ENCODE assay signal across 8 mouse cellular contexts in genomic region chr1:195131675-195132015, GRCm38 (mm10). TPM values are rescaled to one million over a fixed set of nuclear protein-coding genes. Genes with fewer than 3 reads are reported as not detected.
A peak's percentile ranks its signal among the peaks of the same experiment; 100 is the strongest.
DNase-seq lines count a peak whose midpoint lies in the region; ATAC-seq lines count a peak whose summit lies in the region.

No protein-coding gene starts in this region.

- H3K9me3 ChIP-seq in kidney, embryonic 14.5 days (ENCODE audit: control insufficient read depth, low read length): no peaks in the 10 kb centered on the region
- H3K9me3 ChIP-seq in midbrain, embryonic 15.5 days: no peaks in the 10 kb centered on the region

- peak overlapping the region; percentile 97; the same call in 1 of the 2 replicates for H3K27ac ChIP-seq in kidney, embryonic 14.5 days (ENCODE audit: low read depth, low read length)
- H3K27ac ChIP-seq in brown adipose tissue, adult 24 weeks (replicated peaks; ENCODE audit: low read depth, low read length): peak overlapping the region; percentile 98
- H3K27ac ChIP-seq in midbrain, embryonic 15.5 days: peak overlapping the region; percentile 95

- ATAC-seq in kidney, embryonic 14.5 days (ENCODE audit: low FRiP score, low TSS enrichment): 0 out of 2 replicates have a peak, but pooled peaks have one; percentile 2
- ATAC-seq in inflammation-experienced regulatory T-cells, adult 6 months: peak; percentile 5
- ATAC-seq in midbrain, embryonic 15.5 days (replicated peaks): no peak
- ATAC-seq in megakaryocyte-erythroid progenitor cell, adult 5-6 weeks (replicated peaks; ENCODE audit: low FRiP score, low TSS enrichment, poor library complexity, severe bottlenecking): no peak

- H3K4me2 ChIP-seq in kidney, embryonic 14.5 days (replicated peaks; ENCODE audit: low read depth, low read length): peak overlapping the region; percentile 61
- peak overlapping the region; percentile 55 for H3K4me2 ChIP-seq in midbrain, embryonic 15.5 days

- no peaks in the 10 kb centered on the region for H3K27me3 ChIP-seq in kidney, embryonic 14.5 days (ENCODE audit: control insufficient read depth, insufficient read depth, low read length)
- no peaks in the 10 kb centered on the region for H3K27me3 ChIP-seq in midbrain, embryonic 15.5 days (replicated peaks)

- 31% methylated on average over 4 of the region's 4 CpGs for WGBS in kidney, embryonic 14.5 days
- 25% methylated on average over 4 of the region's 4 CpGs for WGBS in midbrain, embryonic 15.5 days

- no peak for DNase-seq in kidney, adult 11 months
- DNase-seq in kidney, postnatal 4 days: no peak
- DNase-seq in layer of hippocampus, adult 18-20 months (ENCODE audit: low spot score in 2 of 2): no peak

- H3K9ac ChIP-seq in kidney, embryonic 14.5 days (ENCODE audit: low read depth, low read length): peak overlapping the region; percentile 85; the same call in 1 of the 2 replicates
- peak overlapping the region; percentile 79 for H3K9ac ChIP-seq in midbrain, embryonic 15.5 days

- H3K4me1 ChIP-seq in kidney, embryonic 14.5 days (ENCODE audit: control insufficient read depth, insufficient read depth, low read length): 0 out of 2 replicates have a peak, but pooled peaks cover 4% of the 10 kb centered on the region
- peaks cover 2% of the 10 kb centered on the region; the same call in 1 of the 2 replicates for H3K4me1 ChIP-seq in brown adipose tissue, adult 24 weeks (ENCODE audit: control insufficient read depth, insufficient read depth, insufficient read length, low read length)
- peaks cover 20% of the 10 kb centered on the region for H3K4me1 ChIP-seq in midbrain, embryonic 15.5 days

- peak overlapping the region; percentile 65 for H3K4me3 ChIP-seq in kidney, embryonic 14.5 days (ENCODE audit: low read length)
- peak overlapping the region; percentile 92 for H3K4me3 ChIP-seq in brown adipose tissue, adult 24 weeks (ENCODE audit: insufficient read depth, low read depth, low read length)
- H3K4me3 ChIP-seq in midbrain, embryonic 15.5 days: peak overlapping the region; percentile 70

- peaks cover 15% of the 10 kb centered on the region; the same call in 1 of the 2 replicates for H3K36me3 ChIP-seq in kidney, embryonic 14.5 days (ENCODE audit: control insufficient read depth, insufficient read depth, low read length)
- no peaks in the 10 kb centered on the region for H3K36me3 ChIP-seq in midbrain, embryonic 15.5 days (replicated peaks)

RNA-seq across cellular contexts. Expression of gene Cr1l, which starts 0.3 kb away (rescaled TPM):
- polyA plus RNA-seq in kidney, embryonic 14.5 days (2014; fragmentation: Nextera tagmentation; extraction: Ambion mirVana): 68.4 and 70.1 TPM in 2 replicates
- 73.3 and 90.1 TPM in 2 replicates for polyA plus RNA-seq in brown adipose tissue, adult 24 weeks (2012; ENCODE audit: insufficient read depth, insufficient read length, missing spikeins)
- 100 to 1,000 TPM; 148 to 184 (median 167) TPM for polyA plus RNA-seq in inflammation-experienced regulatory T-cells, adult 6 months (2017; shearing (Covaris generic))
- 39.4 and 39.7 TPM in 2 replicates for polyA plus RNA-seq in midbrain, embryonic 15.5 days (2015; fragmentation: Nextera tagmentation; extraction: Ambion mirVana)
- total RNA-seq in megakaryocyte-erythroid progenitor cell, adult 5-6 weeks (2014; fragmentation: Nextera tagmentation): 63.9 and 94.4 TPM in 2 replicates
- total RNA-seq in megakaryocyte-erythroid progenitor cell, adult 5-6 weeks (2017): 120 and 155 TPM in 2 replicates
- 10 to 100 TPM; 35.8 to 39.0 TPM for total RNA-seq in layer of hippocampus, adult 18-20 months (2021)

RNA-seq across cellular contexts. Expression of gene Cd46, which starts 39.6 kb away (rescaled TPM):
- 0.94 and 1.4 TPM in 2 replicates for polyA plus RNA-seq in kidney, embryonic 14.5 days (2014; fragmentation: Nextera tagmentation; extraction: Ambion mirVana)
- polyA plus RNA-seq in brown adipose tissue, adult 24 weeks (2012; ENCODE audit: insufficient read depth, insufficient read length, missing spikeins): 0.67 and 1.1 TPM in 2 replicates
- 1 to 10 TPM; 2.6 to 3.7 (median 3.6) TPM for polyA plus RNA-seq in inflammation-experienced regulatory T-cells, adult 6 months (2017; shearing (Covaris generic))
- 1.4 and 1.7 TPM in 2 replicates for polyA plus RNA-seq in midbrain, embryonic 15.5 days (2015; fragmentation: Nextera tagmentation; extraction: Ambion mirVana)
- 3.1 and 3.6 TPM in 2 replicates for total RNA-seq in megakaryocyte-erythroid progenitor cell, adult 5-6 weeks (2014; fragmentation: Nextera tagmentation)
- 0.56 and 0.88 TPM in 2 replicates for total RNA-seq in megakaryocyte-erythroid progenitor cell, adult 5-6 weeks (2017)
- total RNA-seq in layer of hippocampus, adult 18-20 months (2021): 1 to 10 TPM; 2.6 to 3.9 TPM

RNA-seq across cellular contexts. Expression of gene Cr2, which starts 44.9 kb away (rescaled TPM):
- 1.3 and 2.3 TPM in 2 replicates for polyA plus RNA-seq in kidney, embryonic 14.5 days (2014; fragmentation: Nextera tagmentation; extraction: Ambion mirVana)
- not detected in 2 replicates for polyA plus RNA-seq in brown adipose tissue, adult 24 weeks (2012; ENCODE audit: insufficient read depth, insufficient read length, missing spikeins)
- 1 to 10 TPM; 2.9 to 4.4 (median 3.4) TPM for polyA plus RNA-seq in inflammation-experienced regulatory T-cells, adult 6 months (2017; shearing (Covaris generic))
- polyA plus RNA-seq in midbrain, embryonic 15.5 days (2015; fragmentation: Nextera tagmentation; extraction: Ambion mirVana): 0.45 and 0.98 TPM in 2 replicates
- total RNA-seq in megakaryocyte-erythroid progenitor cell, adult 5-6 weeks (2014; fragmentation: Nextera tagmentation): not detected in 2 replicates
- not detected in 2 replicates for total RNA-seq in megakaryocyte-erythroid progenitor cell, adult 5-6 weeks (2017)
- total RNA-seq in layer of hippocampus, adult 18-20 months (2021): under 1 TPM; 0.20 to 0.89 TPM

Comparison
In these comparisons a context has a peak if more than half of its experiments do, and no peak if none do; other contexts are left out.
1. ATAC-seq: peak in kidney, embryonic 14.5 days (single experiment) and inflammation-experienced regulatory T-cells, adult 6 months (single experiment); none in midbrain, embryonic 15.5 days (single experiment) and megakaryocyte-erythroid progenitor cell, adult 5-6 weeks (single experiment).
2. Peak in every context shown above with its lines, with median percentiles within 50 percentile points of each other: H3K27ac ChIP-seq and H3K4me3 ChIP-seq.